Comparison of ENCODE assay signal across 28 mouse cellular contexts in the genomic region with DNA sequence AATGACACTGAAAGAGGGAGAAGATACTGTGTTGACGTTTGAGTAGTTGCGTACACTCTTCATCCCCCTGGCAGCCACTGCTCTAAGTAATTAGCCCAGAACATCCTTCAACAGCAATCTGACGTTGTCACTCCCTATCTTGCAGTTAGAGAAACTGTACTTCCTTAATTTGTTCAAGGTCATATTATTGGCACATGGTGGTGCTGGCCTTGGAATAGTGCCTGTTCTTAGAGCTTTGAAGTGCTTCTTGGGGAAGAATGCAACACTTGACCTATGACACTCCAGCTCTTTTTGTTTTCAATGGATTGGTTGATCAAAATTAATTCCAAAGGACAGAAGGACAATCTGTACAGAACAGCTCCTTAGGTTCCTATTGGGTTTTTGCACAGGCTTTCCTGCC.
A peak's percentile ranks its signal among the peaks of the same experiment; 100 is the strongest.
DNase-seq lines count a peak whose midpoint lies in the region; TF ChIP-seq lines count a peak whose summit lies in the region.
"Had no signal": no experiment of that assay in that cellular context is flagged by ENCODE, and none has a peak within 500 bp of the region (broad histone marks: within the 10 kb centered on the region; RNA-seq: fewer than 3 reads in every experiment).

No protein-coding gene starts in this region.

- no peaks in the 10 kb centered on the region for H3K27me3 ChIP-seq in MEL (ENCODE audit: control insufficient read depth in 1 of 2, insufficient read depth in 2 of 2, low read length in 2 of 2)
- H3K27me3 ChIP-seq: embryonic facial prominence, embryonic 12.5 days; heart, embryonic 13.5 days; limb, embryonic 15.5 days; liver, embryonic 15.5 days; neural tube, embryonic 15.5 days had no signal

- no peaks in the 10 kb centered on the region for H3K9me3 ChIP-seq in MEL (replicated peaks; ENCODE audit: insufficient read depth, low read length)
- H3K9me3 ChIP-seq: embryonic facial prominence, embryonic 12.5 days; heart, embryonic 13.5 days; limb, embryonic 10.5 days; limb, embryonic 15.5 days; liver, embryonic 15.5 days; neural tube, embryonic 15.5 days had no signal

- H3K36me3 ChIP-seq in MEL (ENCODE audit: control insufficient read depth in 1 of 2, insufficient read depth in 2 of 2, low read length in 2 of 2): no peaks in the 10 kb centered on the region; a peak in 2 of 4 replicates
- H3K36me3 ChIP-seq: embryonic facial prominence, embryonic 12.5 days; heart, embryonic 13.5 days; limb, embryonic 10.5 days; limb, embryonic 15.5 days; liver, embryonic 15.5 days; neural tube, embryonic 15.5 days had no signal

- DNase-seq in heart, adult 11 months: peak; percentile 64
- DNase-seq in heart, adult 9 months (ENCODE audit: low spot score in 2 of 2): no peak
- DNase-seq in lung, adult 18-20 months: peak; percentile 5 to 43
- DNase-seq in lung, postnatal 4 days: no peak
- DNase-seq in MEL (ENCODE audit: low read depth, low spot score): peak; percentile 31
- DNase-seq in lung, postnatal 36 days: peak; percentile 50
- DNase-seq in frontal cortex, adult 2 months (ENCODE audit: extremely low spot score in 1 of 2, low spot score in 1 of 2): no peak
- DNase-seq: cerebellum, adult 9-10 months; embryo, embryonic 11 days; gastrocnemius, postnatal 36 days; heart, adult 2 months; heart, postnatal 10 days; layer of hippocampus, adult 9-11 months; midbrain, embryonic 14.5 days; right cerebral cortex, adult 18-20 months; right cerebral cortex, postnatal 4 days; thymus, adult 18-20 months; thymus, postnatal 25 days had no signal

- H3K27ac ChIP-seq in MEL (ENCODE audit: control insufficient read depth, low read depth, low read length): no peak overlapping the region
- H3K27ac ChIP-seq: embryonic facial prominence, embryonic 12.5 days; heart, adult 2 months; heart, embryonic 13.5 days; hindbrain, embryonic 14.5 days; kidney, postnatal 0 days; limb, embryonic 10.5 days; limb, embryonic 15.5 days; liver, embryonic 15.5 days; macrophage; neural tube, embryonic 15.5 days; stomach, postnatal 0 days had no signal

- TF ChIP-seq CTCF in MEL (IDR thresholded peaks at IDR 0.05 in 2 of 3, conservative IDR thresholded peaks at IDR 0.05 in 1 of 3; ENCODE audit: control insufficient read depth in 1 of 3, insufficient read depth in 1 of 3, low read depth in 2 of 3, low read length in 3 of 3, poor library complexity in 1 of 3, severe bottlenecking in 1 of 3): no peak

- H3K9ac ChIP-seq in MEL (ENCODE audit: control insufficient read depth, low read depth, low read length, poor library complexity, severe bottlenecking): no peak overlapping the region
- H3K9ac ChIP-seq: embryonic facial prominence, embryonic 12.5 days; heart, embryonic 13.5 days; hindbrain, embryonic 14.5 days; limb, embryonic 15.5 days; liver, embryonic 15.5 days; neural tube, embryonic 15.5 days had no signal

- no peak for TF ChIP-seq RAD21 in MEL (IDR thresholded peaks at IDR 0.05; ENCODE audit: low read depth, low read length)

- no peaks in the 10 kb centered on the region for H3K4me1 ChIP-seq in MEL (ENCODE audit: control insufficient read depth in 1 of 2, insufficient read depth in 2 of 2, low read length in 2 of 2)
- H3K4me1 ChIP-seq: embryonic facial prominence, embryonic 12.5 days; heart, embryonic 13.5 days; limb, embryonic 15.5 days; liver, embryonic 15.5 days; neural tube, embryonic 15.5 days had no signal

- H3K4me3 ChIP-seq in MEL (ENCODE audit: control insufficient read depth in 1 of 2, insufficient read depth in 1 of 2, low read depth in 2 of 2, low read length in 2 of 2): no peak overlapping the region
- H3K4me3 ChIP-seq: embryonic facial prominence, embryonic 12.5 days; heart, adult 2 months; heart, embryonic 13.5 days; limb, embryonic 10.5 days; limb, embryonic 15.5 days; liver, embryonic 15.5 days; neural tube, embryonic 15.5 days had no signal

- TF ChIP-seq POLR2A in MEL (IDR thresholded peaks at IDR 0.05; ENCODE audit: control insufficient read depth in 1 of 2, insufficient read depth in 1 of 2, low read depth in 1 of 2, low read length in 2 of 2, poor library complexity in 1 of 2): no peak

- no peaks in the 10 kb centered on the region for H3K79me2 ChIP-seq in MEL (ENCODE audit: control insufficient read depth, insufficient read depth, low read length, poor library complexity)

- no peak for TF ChIP-seq EP300 in MEL (IDR thresholded peaks at IDR 0.05; ENCODE audit: low read depth in 1 of 2, low read length in 2 of 2)

TF ChIP-seq in MEL, 35 proteins besides CTCF, POLR2A, EP300 and RAD21:
- TF ChIP-seq CHD1 (IDR thresholded peaks at IDR 0.05; ENCODE audit: low read depth, low read length) (no peak), UBTF (IDR thresholded peaks at IDR 0.05; ENCODE audit: borderline replicate concordance, insufficient read depth, low read depth, low read length) (no peak), NELFE (IDR thresholded peaks at IDR 0.05; ENCODE audit: low read depth, low read length) (no peak), MAZ (IDR thresholded peaks at IDR 0.05; ENCODE audit: low read depth, low read length) (no peak), TBP (IDR thresholded peaks at IDR 0.05; ENCODE audit: low read depth, low read length) (no peak), NRF1 (IDR thresholded peaks at IDR 0.05; ENCODE audit: insufficient read depth, low read depth, low read length, poor library complexity, severe bottlenecking) (no peak), SMC3 (IDR thresholded peaks at IDR 0.05; ENCODE audit: low read depth, low read length) (no peak)

Comparison
In these comparisons a context has a peak if more than half of its experiments do, and no peak if none do; other contexts are left out.
1. DNase-seq: peak in heart, adult 11 months (single experiment), lung, adult 18-20 months (2 of 2), MEL (single experiment) and lung, postnatal 36 days (single experiment); none in heart, adult 9 months (0 of 2), lung, postnatal 4 days (0 of 2) and frontal cortex, adult 2 months (0 of 2).